Mouse (Mus musculus) C2C12 (cell line): ENCODE data around the gene Slc4a2. TPM values are rescaled to one million over a fixed set of nuclear protein-coding genes. Genes with fewer than 3 reads are reported as not detected.
A peak's percentile ranks its signal among the peaks of the same experiment; 100 is the strongest.

Experiments used
- H3K27me3 ChIP-seq: one replicate; pipeline ENCODE4 v1.6.1; 2011; ENCODE audit not compliant: control insufficient read depth, insufficient read depth, insufficient read length
- H3K36me3 ChIP-seq: one replicate; pipeline ENCODE4 v1.6.1; 2011; ENCODE audit not compliant: control insufficient read depth, insufficient read depth
- H3K4me3 ChIP-seq: one replicate; pipeline ENCODE4 v1.5.1; 2011; ENCODE audit warnings: mild to moderate bottlenecking, control low read depth; ENCODE audit not compliant: poor library complexity, insufficient read depth, severe bottlenecking
- H3K79me2 ChIP-seq: one replicate; pipeline ENCODE4 v1.6.1; 2011; ENCODE audit not compliant: control insufficient read depth, insufficient read depth
- H3K79me3 ChIP-seq: one replicate; pipeline ENCODE4 v1.6.1; 2011; ENCODE audit warnings: low read depth, control low read depth
- H3ac ChIP-seq: one replicate; pipeline ENCODE3; 2011; ENCODE audit warnings: low read depth; ENCODE audit not compliant: control insufficient read depth, insufficient read length
- CEBPB ChIP-seq: IDR thresholded peaks from one replicate; pipeline ENCODE4 v1.6.1; 2011; ENCODE audit warnings: low read depth, mild to moderate bottlenecking, control low read depth, moderate library complexity
- CTCF ChIP-seq: IDR thresholded peaks from one replicate; pipeline ENCODE4 v1.5.1; 2011; ENCODE audit not compliant: control insufficient read depth, insufficient read depth, insufficient read length
- FOSL1 ChIP-seq: IDR thresholded peaks from one replicate; pipeline ENCODE4 v1.8.0; 2011; ENCODE audit warnings: mild to moderate bottlenecking, low read length; ENCODE audit not compliant: poor library complexity, insufficient read depth, severe bottlenecking
- MAX ChIP-seq: IDR thresholded peaks from one replicate; pipeline ENCODE4 v1.6.1; 2011; ENCODE audit warnings: mild to moderate bottlenecking, control low read depth
- MYOD1 ChIP-seq: IDR thresholded peaks from one replicate; pipeline ENCODE4 v1.6.1; 2011; ENCODE audit warnings: low read depth; ENCODE audit not compliant: control insufficient read depth, insufficient read length
- MYOG ChIP-seq: IDR thresholded peaks from one replicate; pipeline ENCODE4 v1.6.1; 2011; ENCODE audit not compliant: control insufficient read depth, insufficient read length; ENCODE audit errors: extremely low read depth
- USF1 ChIP-seq: IDR thresholded peaks from one replicate; pipeline ENCODE4 v1.6.1; 2011; ENCODE audit warnings: low read depth, mild to moderate bottlenecking, control low read depth, moderate library complexity
- polyA plus RNA-seq: library from polyadenylated mRNA; unstranded; fragments of >200 nt; fragmentation: generic; extraction: Trizol; gene quantifications from one replicate; pipeline ENCODE4 v1.2.1, GENCODE M21; 2012; ENCODE audit warnings: missing spikeins

The Slc4a2 gene
- polyA plus RNA-seq, 1 experiment: 76.4 TPM

DNA sequence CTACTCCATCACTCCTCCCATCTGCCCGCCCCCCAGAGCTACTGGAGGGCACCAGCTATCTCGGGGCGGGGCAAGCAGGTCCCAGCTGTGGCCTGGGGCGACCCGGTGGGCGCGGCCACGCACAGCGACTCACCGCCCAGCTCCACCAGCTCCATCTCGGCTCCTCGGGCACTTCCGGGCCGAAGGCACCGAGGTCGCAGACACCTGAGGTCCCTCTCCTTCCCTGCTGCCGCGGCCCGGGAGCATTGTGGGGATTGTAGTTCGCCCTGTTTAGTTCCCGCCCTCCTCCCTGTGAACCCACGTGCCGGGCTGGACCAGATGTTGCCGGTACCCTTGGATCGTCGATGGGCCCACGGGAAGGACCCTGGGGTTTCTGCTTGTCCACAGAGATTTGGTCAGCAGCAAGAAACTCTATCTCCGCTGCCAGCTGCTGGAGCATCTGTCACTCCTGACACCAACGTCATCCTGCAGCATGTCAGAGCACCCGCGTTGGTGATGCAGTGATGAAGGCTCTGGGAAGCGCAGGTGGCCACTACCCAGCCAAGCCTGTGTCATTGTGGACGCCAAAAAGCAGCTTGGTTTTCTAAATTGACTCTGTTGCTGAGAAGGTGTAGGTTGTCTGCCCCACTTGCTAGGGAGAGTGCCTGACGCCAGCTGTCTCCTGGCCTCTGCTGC, 24.1 kb downstream of the Slc4a2 start, which contains the start of gene Tmub1:
Gene Tmub1, minus strand, starts transcription at position 231 of the 675 bp plus-strand sequence.
- peak within 1 kb of the TSS; percentile 34 for H3ac ChIP-seq
- H3K79me3 ChIP-seq: peaks cover 14% of the 10 kb centered on the region
- peaks cover 11% of the 10 kb centered on the region for H3K36me3 ChIP-seq
- peaks cover 29% of the 10 kb centered on the region for H3K79me2 ChIP-seq
- TF ChIP-seq CEBPB (no peak), MYOG (no peak), CTCF (no peak), FOSL1 (no peak), MYOD1 (peak; percentile 36), MAX (peak; percentile 81), USF1 (peak; percentile 73)
- no peaks in the 10 kb centered on the region for H3K27me3 ChIP-seq
- peak within 1 kb of the TSS; percentile 14 for H3K4me3 ChIP-seq

DNA sequence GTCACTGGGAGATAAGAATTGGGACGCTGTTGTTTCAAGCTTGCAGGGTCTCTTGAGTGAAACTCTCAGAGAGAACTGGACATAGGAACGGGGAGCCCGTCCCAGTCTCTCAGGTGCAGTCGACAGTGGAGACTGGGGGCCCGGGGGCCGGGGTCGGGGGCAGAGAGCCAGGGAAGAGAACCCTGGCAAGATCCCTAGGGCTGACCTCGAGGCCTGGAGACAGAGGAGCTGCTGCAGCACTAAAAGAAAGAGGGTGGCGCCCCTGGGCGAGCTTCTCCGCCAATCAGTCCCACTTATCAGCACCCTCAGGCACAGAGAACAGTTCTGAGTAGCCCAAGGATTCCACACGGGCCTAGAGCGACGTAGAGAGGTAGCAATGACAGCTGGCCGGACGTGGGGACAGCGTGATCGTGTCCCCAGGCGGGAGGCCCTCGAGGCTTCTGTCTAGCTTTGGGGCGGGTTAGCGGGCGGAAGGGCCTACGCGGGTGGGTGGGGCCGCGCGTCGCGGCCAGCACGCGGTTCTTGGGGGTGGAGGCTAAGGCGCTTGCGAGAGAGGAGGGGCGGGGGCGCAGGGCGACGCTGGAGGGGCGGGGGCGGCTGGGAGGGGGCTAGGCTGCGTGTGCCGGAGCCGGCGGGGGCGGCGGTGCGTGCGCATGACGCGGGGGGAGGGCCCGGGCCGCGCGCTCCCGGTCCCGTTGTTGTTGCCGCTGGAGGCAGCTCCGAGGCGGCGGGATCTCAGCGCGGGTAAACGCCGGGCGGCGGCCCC, 27.8 kb downstream of the Slc4a2 start:
- Histone ChIP-seq H3K4me3 (peak overlapping the region; percentile 75), H3K79me3 (peaks cover 40% of the 10 kb centered on the region), H3ac (peak overlapping the region; percentile 75), H3K36me3 (peaks cover 7% of the 10 kb centered on the region), H3K27me3 (no peaks in the 10 kb centered on the region), H3K79me2 (peaks cover 44% of the 10 kb centered on the region)
- TF ChIP-seq MAX: peak; percentile 72
- no peak for TF ChIP-seq USF1

DNA sequence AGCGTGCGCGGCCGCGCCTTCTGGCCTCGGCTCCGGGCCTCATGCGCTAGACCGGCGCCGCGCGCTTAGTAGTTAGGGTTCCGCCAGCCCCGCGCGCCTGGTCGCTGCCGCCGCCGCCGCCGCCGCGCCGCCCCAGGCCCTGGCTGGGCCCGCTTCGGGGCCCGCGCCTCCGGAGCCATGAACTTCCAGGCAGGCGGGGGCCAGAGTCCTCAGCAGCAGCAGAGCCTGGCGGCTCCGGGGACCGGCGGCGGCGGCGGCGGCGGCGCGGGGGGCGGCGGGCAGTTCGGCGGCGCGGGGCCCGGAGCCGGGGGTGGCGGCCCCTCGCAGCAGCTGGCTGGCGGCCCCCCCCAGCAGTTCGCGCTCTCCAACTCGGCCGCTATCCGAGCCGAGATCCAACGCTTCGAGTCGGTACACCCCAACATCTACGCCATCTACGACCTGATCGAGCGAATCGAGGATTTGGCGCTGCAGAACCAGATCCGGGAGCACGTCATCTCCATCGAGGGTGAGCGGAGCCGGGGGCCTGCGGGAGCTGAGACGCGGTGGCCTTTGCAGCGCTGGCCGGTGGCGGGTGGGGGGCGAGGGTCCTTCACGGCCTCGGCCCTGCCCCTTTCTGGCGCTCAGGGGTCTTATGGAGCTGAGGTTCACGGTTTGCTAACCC, 28.5 kb downstream of the Slc4a2 start, which contains the start of gene Agap3:
Gene Agap3, plus strand, starts transcription at position 148 of the 661 bp plus-strand sequence.
- Histone ChIP-seq H3K79me3 (peaks cover 47% of the 10 kb centered on the region), H3ac (peak within 1 kb of the TSS; percentile 75), H3K79me2 (peaks cover 51% of the 10 kb centered on the region), H3K27me3 (no peaks in the 10 kb centered on the region), H3K4me3 (peak within 1 kb of the TSS; percentile 75), H3K36me3 (peaks cover 14% of the 10 kb centered on the region)
- TF ChIP-seq MAX: no peak

DNA sequence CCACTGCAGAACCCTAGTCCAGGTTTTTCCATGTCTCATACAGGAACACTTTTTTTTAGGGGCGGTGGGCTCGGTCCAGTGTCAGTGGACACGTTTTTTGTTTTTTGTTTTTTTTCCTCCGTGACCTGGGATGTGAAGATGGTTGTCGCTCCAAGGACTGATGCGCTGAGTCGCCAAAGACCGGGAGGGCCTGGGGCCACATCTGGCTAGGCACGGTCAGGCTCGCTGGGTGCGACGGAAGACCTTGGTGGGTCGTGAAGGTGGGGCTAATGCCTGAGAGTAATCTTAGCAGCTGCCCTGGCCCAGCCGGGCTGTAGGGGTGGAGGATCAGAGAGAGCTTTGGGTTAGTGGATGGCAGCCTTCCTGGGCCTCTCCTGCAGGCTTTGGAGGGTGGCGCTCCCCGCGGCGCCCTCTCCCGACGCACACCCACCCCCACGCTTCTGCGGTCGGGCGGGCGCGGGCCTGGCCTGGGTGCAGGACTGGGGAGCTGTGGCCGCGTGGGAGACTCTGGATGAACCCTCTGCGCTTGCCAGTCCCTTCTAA, 29.1 kb downstream of the Slc4a2 start:
- Histone ChIP-seq H3ac (peak overlapping the region; percentile 75), H3K79me3 (peaks cover 53% of the 10 kb centered on the region), H3K27me3 (no peaks in the 10 kb centered on the region), H3K36me3 (peaks cover 20% of the 10 kb centered on the region), H3K79me2 (peaks cover 57% of the 10 kb centered on the region), H3K4me3 (peak overlapping the region; percentile 75)
- TF ChIP-seq CTCF: peak; percentile 15
- TF ChIP-seq USF1: no peak
- TF ChIP-seq CEBPB: no peak

DNA sequence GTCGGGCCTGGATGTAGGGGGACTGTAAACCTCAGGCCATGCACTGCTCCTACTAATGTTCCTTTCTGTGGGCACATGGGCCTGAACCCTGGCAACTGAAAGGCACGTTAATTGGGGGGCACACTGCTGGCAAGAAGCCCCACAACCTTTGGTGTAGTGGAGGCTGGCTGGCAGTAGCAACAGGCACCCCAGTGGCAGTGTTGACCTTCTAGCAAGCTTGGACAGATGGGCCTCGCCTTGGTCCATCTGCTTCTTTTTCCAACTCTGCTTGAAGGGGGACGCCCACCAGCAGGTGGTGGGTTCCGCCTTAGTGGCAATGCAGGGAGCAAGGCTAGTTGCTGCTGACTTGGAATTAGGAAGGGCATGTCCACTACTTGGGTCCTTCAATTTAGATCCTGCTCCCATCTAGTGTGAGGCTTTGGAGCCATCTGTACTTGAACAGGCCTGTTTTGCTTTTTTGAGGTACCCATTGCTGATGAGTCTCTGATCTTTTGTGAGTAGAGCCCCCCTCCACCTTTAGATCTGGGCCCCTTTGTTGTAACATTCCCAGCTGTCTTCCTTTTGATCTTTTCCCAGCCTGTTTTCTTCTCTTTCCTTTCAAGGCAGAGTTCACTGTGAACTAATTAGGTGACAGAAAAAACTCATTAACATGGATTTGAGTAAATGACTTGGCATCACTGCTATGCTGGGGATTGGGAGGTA, 29.8 kb downstream of the Slc4a2 start:
- TF ChIP-seq CTCF (no peak), MYOG (no peak), CEBPB (no peak), MAX (no peak)
- H3K4me3 ChIP-seq: peak overlapping the region; percentile 75
- peaks cover 26% of the 10 kb centered on the region for H3K36me3 ChIP-seq
- peak overlapping the region; percentile 75 for H3ac ChIP-seq
- peaks cover 60% of the 10 kb centered on the region for H3K79me3 ChIP-seq
- no peaks in the 10 kb centered on the region for H3K27me3 ChIP-seq
- H3K79me2 ChIP-seq: peaks cover 64% of the 10 kb centered on the region

DNA sequence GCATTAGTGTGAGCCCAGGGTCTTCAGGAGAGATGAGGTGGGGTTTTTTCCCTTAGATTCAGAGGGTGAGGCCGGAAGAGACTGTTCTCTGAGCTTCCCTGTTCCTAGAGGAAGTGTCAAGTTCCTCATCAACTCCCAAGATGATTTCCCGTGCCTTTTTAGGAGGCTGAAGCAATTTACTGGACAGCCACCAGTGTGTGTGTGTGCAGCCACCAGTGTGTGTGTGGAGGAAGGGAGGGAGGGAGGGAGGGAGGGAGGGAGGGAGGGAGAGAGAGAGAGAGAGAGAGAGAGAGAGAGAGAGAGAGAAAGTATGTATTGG, 30.3 kb downstream of the Slc4a2 start:
- H3K79me3 ChIP-seq: peaks cover 64% of the 10 kb centered on the region
- H3K36me3 ChIP-seq: peaks cover 31% of the 10 kb centered on the region
- TF ChIP-seq CEBPB (no peak), MAX (no peak), MYOG (no peak), FOSL1 (no peak), CTCF (no peak), MYOD1 (no peak), USF1 (no peak)
- H3ac ChIP-seq: no peak overlapping the region
- no peaks in the 10 kb centered on the region for H3K27me3 ChIP-seq
- H3K79me2 ChIP-seq: peaks cover 69% of the 10 kb centered on the region
- H3K4me3 ChIP-seq: peak overlapping the region; percentile 75
